Mouse (Mus musculus) cerebellum, postnatal 36 days (tissue): ENCODE measurements around the gene Olfr781.
"Not testable (repeated sequence)": the region's sequence is repeated elsewhere in the genome, so short reads cannot be mapped to it uniquely, and the experiment has no call there.

ENCODE experiments used
- DNase-seq, 2 experiments: peaks; one replicate each; pipeline ENCODE4 v3.0.0; 2021 to 2022; ENCODE audit warnings: mixed read lengths in 2 of 2

Olfr781 gene

GRCm38 (mm10) chr10:129328554-129328953 lies at the start of gene Olfr781:
Gene Olfr781, plus strand, starts transcription at chr10:129328854.
- DNase-seq, result no peak

GRCm38 (mm10) chr10:129312973-129313372 lies 15.7 kb upstream of the Olfr781 start:
- DNase-seq, result not testable (repeated sequence)

GRCm38 (mm10) chr10:129313521-129313920 lies 15.1 kb upstream of the Olfr781 start:
- not testable (repeated sequence) for DNase-seq

DNA sequence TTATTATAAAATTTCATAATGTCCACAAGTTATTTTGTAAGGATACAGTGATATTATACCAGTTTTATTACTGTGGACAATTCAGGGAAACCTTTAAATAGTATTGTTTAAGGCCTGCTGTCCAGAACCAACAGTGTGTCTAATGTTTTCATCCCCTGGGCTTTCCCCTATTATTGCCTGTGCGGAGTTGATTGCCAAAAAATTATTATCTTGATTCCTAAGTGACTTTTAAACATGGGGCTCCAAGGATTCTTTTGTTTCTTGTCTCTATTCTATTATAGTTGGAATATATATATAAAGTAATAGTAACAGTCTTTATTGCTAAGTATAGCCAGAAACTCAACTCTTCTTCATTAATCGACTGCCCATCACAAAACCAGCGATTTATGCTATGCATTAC lies 10.8 kb upstream of the Olfr781 start, which contains the start of gene Olfr780:
Gene Olfr780, plus strand, starts transcription at position 301 of the 400 bp plus-strand sequence.
- no peak for DNase-seq

- no peak for DNase-seq
Observed at GRCm38 (mm10) chr10:129348550-129348949, 19.9 kb downstream of the Olfr781 start, which contains the start of gene Olfr782. Gene Olfr782, plus strand, starts transcription at chr10:129348850.

- not testable (repeated sequence) for DNase-seq
Observed at GRCm38 (mm10) chr10:129352475-129352874, 23.8 kb downstream of the Olfr781 start.

DNA sequence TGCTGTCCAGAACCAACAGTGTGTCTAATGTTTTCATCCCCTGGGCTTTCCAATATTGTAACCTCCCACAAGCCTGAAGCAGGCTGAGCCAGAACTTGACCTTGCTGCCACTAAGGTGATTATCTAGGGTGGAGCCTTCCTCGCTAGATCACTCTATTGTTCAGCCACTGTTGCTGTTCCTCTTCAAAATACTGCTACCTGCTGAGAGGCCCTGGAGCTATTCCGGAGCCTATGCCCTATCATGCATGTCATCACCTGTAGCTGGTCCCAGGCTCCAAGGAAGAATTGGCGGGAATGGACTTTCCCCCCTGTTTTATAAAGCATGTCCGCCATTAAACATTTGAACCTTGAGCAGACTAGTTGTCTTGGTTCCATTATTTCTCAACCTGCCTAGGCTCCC lies 27.8 kb downstream of the Olfr781 start:
- not testable (repeated sequence) for DNase-seq

DNA sequence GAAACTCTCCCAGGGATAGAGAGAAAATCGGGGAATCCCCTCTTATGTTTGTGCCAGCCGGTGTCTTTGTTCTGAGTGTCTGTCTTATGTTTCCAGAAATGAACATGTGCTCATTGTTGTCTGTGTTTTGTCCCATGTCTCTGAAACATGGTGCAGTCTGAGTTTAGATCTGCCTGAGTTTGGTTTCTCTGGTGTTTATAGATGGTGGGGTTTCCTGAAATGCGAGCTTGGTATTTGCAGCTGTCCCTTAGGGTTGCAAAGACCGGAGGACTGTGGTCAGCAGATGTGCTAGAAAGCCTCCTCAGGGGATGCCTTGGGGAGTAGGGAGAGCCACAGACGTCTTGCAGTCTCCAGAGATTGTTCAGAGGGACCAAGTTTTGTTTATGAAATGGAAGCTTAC lies 28.7 kb downstream of the Olfr781 start:
- no peak for DNase-seq

DNA sequence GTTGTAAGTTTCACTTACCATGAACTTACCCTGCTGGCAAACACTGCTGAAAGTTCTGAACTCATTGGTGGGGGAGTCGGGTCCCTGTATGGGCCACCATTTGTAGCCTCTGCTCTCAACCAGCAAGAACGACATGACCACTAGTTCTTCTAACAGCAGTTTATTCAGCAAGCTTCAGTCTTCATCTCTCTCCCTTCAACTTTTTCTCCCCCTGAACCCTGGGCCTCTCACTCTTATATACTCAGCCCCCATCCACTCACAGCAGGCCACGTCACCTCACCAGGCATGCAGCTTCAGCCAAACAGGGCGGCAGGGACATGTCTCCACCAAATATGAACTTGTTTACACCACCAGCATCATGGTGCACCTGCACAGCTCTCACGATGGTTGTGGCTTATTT lies 45.4 kb downstream of the Olfr781 start:
- not testable (repeated sequence) for DNase-seq
